Mouse (Mus musculus) c-Kit-positive CD71-positive TER-119-positive erythroid progenitor cells, embryonic 14.5 days (primary cell): ENCODE data around the gene Map3k5.
"Not testable (repeated sequence)": the region's sequence is repeated elsewhere in the genome, so short reads cannot be mapped to it uniquely, and the experiment has no call there.

Experiments
- DNase-seq: peaks from one replicate; pipeline ENCODE4 v3.0.0-alpha.2; 2013; ENCODE audit warnings: low spot score

The Map3k5 gene

GRCm38 (mm10) chr10:19966597-19966996, 32.3 kb downstream of the Map3k5 start:
- no peak for DNase-seq

GRCm38 (mm10) chr10:19968445-19968844, 34.2 kb downstream of the Map3k5 start:
- DNase-seq, result no peak

GRCm38 (mm10) chr10:19969831-19970460, 35.7 kb downstream of the Map3k5 start:
- no peak for DNase-seq

GRCm38 (mm10) chr10:19971491-19971890, 37.2 kb downstream of the Map3k5 start:
- not testable (repeated sequence) for DNase-seq

GRCm38 (mm10) chr10:19973321-19974108, 39.2 kb downstream of the Map3k5 start:
- no peak for DNase-seq

GRCm38 (mm10) chr10:19977557-19977956, 43.3 kb downstream of the Map3k5 start:
- no peak for DNase-seq

GRCm38 (mm10) chr10:19978662-19979199, 44.5 kb downstream of the Map3k5 start:
- DNase-seq, result no peak

GRCm38 (mm10) chr10:19987736-19988135, 53.5 kb downstream of the Map3k5 start:
- no peak for DNase-seq

- no peak for DNase-seq
Observed at GRCm38 (mm10) chr10:19989986-19990385, 55.7 kb downstream of the Map3k5 start.

- no peak for DNase-seq
Observed at GRCm38 (mm10) chr10:19990638-19991037, 56.4 kb downstream of the Map3k5 start.

- DNase-seq, result no peak
Observed at GRCm38 (mm10) chr10:19991237-19991865, 57.1 kb downstream of the Map3k5 start.

- DNase-seq, result no peak
Observed at GRCm38 (mm10) chr10:19991866-19992252, 57.6 kb downstream of the Map3k5 start.

- no peak for DNase-seq
Observed at GRCm38 (mm10) chr10:19994469-19995450, 60.5 kb downstream of the Map3k5 start.

GRCm38 (mm10) chr10:19996151-19996550, 61.9 kb downstream of the Map3k5 start:
- DNase-seq, result no peak

- DNase-seq, result no peak
Observed at GRCm38 (mm10) chr10:19999703-20000407, 65.6 kb downstream of the Map3k5 start.

- DNase-seq, result no peak
Observed at GRCm38 (mm10) chr10:20000408-20000770, 66.1 kb downstream of the Map3k5 start.

GRCm38 (mm10) chr10:20001990-20002389, 67.7 kb downstream of the Map3k5 start:
- DNase-seq, result no peak

- DNase-seq, result no peak
Observed at GRCm38 (mm10) chr10:20003006-20003405, 68.7 kb downstream of the Map3k5 start.

- DNase-seq, result no peak
Observed at GRCm38 (mm10) chr10:20004786-20005185, 70.5 kb downstream of the Map3k5 start.

GRCm38 (mm10) chr10:20005491-20005952, 71.2 kb downstream of the Map3k5 start:
- DNase-seq, result no peak
